Mouse (Mus musculus) erythroblast, embryonic 14.5 days (primary cell): ENCODE measurements around the gene Plac8.

Source experiments
- GATA1 ChIP-seq: IDR thresholded peaks from 2 replicates; pipeline ENCODE4 v1.6.1; 2012; ENCODE audit warnings: low read length, inconsistent platforms, mixed read lengths
- TAL1 ChIP-seq: IDR thresholded peaks from 3 replicates; pipeline ENCODE4 v1.6.1; 2012; ENCODE audit warnings: low read length, inconsistent platforms, mixed read lengths

GRCm38 (mm10) chr5:100548236-100548635, 23.8 kb downstream of the Plac8 start:
- TF ChIP-seq GATA1 (no peak), TAL1 (no peak)
